Mouse (Mus musculus): ENCODE measurements at regions not wholly inside any gene's neighbourhood (a gene's known extent, or its start where the extent isn't known, plus 50 kb on each side); places are given as distances from the start of the nearest gene placed in this dataset.

DNA sequence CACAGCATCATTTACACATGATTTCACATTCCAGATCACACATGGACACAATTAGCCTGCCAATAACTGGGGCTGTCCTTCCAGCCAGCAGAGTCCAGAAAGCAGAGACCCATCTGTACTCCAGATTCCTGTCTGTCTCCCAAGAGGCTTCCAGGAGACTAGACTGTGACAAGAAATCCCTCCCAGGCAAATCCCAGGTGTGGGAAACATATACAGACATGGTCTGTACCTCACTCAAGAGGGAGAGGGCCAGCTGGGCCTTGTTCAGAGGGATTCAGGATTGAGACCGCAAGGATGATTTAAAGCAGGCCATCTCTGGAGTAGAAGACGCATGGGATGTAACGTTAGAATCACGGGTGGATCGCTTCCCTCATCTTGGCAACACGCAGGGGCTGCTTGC lies 182.7 kb upstream of the Prr30 start:
- no peaks in the 10 kb centered on the region for H3K9me3 ChIP-seq
- no peak overlapping the region for H3K4me3 ChIP-seq
- H3K36me3 ChIP-seq: no peaks in the 10 kb centered on the region
- WGBS: 71% methylated on average over 6 of the region's 6 CpGs
- H3K9ac ChIP-seq: no peak overlapping the region
- no peak overlapping the region for H3K27ac ChIP-seq
- H3K27me3 ChIP-seq: no peaks in the 10 kb centered on the region; the same call in 1 of the 2 replicates
- no peak overlapping the region for H3K4me2 ChIP-seq
- peaks cover 4% of the 10 kb centered on the region; the same call in 1 of the 2 replicates for H3K4me1 ChIP-seq
- ATAC-seq (ENCODE audit: borderline replicate concordance, extremely low read depth, low FRiP score, low TSS enrichment): no peak

DNA sequence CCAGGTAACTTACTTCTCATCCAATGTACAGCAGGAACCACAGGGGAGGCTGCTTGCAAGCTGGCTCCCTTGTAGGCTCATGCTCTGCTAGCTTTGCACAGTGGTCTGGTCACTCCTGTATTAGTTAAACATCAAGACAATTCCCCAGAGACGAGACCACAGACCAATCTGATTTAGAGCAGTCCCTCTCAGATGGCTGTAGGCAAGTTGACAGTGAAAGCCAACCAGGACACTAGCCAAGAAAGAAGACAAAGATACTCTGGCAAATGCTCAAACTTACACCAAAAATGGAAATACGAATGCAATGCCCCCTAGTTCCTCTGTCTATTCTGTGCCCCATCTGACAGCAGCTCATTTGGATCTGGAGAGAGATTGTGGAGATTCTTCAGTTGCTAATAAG lies 181.8 kb upstream of the Prr30 start:
- no peak for ATAC-seq (ENCODE audit: borderline replicate concordance, extremely low read depth, low FRiP score, low TSS enrichment)
- Histone ChIP-seq H3K9ac (no peak overlapping the region), H3K4me3 (no peak overlapping the region), H3K9me3 (no peaks in the 10 kb centered on the region), H3K27me3 (no peaks in the 10 kb centered on the region; the same call in 1 of the 2 replicates), H3K27ac (no peak overlapping the region), H3K4me1 (peaks cover 4% of the 10 kb centered on the region; the same call in 1 of the 2 replicates), H3K4me2 (no peak overlapping the region), H3K36me3 (no peaks in the 10 kb centered on the region)
- WGBS: 36% methylated on average over 2 of the region's 2 CpGs

DNA sequence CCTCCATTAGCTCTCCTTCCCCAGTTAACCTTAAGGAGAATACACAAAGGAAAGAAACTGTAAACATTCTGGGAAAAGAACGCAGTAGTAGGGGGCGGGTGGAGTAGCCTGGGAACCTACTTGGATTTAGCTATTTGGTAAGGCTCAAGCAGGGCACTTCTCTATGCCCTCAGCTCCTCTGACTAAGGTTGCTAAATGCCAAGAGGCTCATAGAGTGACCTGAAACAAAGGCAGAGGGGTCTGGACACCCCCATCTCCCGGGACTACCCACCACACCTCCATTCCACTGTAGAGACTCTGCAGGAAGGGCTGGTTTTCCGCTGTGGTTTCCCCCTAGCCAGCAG lies 179.5 kb upstream of the Prr30 start:
- H3K36me3 ChIP-seq: no peaks in the 10 kb centered on the region
- 0 out of 2 replicates have a peak, but pooled peaks have one; percentile 37 for ATAC-seq (ENCODE audit: borderline replicate concordance, extremely low read depth, low FRiP score, low TSS enrichment)
- H3K4me1 ChIP-seq: peaks cover 4% of the 10 kb centered on the region; the same call in 1 of the 2 replicates
- H3K27me3 ChIP-seq: no peaks in the 10 kb centered on the region; the same call in 1 of the 2 replicates
- H3K4me3 ChIP-seq: 0 out of 2 replicates have a peak overlapping the region, but pooled peaks have one; percentile 27
- 44% methylated on average over 4 of the region's 4 CpGs for WGBS
- H3K27ac ChIP-seq: no peak overlapping the region
- no peak overlapping the region for H3K9ac ChIP-seq
- no peaks in the 10 kb centered on the region for H3K9me3 ChIP-seq
- H3K4me2 ChIP-seq: peak overlapping the region; percentile 60

DNA sequence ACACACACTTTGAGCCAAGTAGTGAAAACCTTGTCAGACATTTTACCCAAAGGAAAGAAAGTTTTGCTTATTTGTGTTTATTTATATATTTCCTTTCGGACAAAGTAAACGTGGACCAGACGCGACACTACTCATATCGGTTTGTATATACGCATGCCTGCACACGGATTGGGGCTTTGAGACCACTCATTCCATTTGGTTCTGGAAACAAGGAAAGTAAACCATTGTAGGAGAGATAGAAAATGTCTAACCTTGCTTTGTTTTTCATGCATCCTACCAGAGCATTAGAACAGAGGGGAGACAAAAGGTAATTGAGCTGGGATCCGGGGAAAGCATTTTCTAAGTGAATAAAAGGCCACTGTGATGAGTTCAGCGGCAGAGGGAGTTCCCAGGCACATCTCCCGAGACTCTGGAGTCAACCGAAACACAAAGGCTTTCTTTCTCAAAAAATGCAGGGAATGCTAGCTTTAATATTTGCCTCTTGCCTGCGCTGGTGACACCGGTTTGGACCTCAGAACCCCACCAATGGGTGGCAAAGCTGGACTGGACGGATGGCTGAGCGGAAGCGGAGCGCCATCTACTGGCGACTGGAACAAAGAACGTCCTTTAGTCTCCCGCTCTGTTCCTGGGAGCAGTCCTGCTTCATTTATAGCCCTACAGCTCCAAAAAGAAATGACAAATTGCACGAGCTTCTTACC lies 179.0 kb upstream of the Prr30 start:
- Histone ChIP-seq H3K36me3 (no peaks in the 10 kb centered on the region), H3K9ac (no peak overlapping the region), H3K27ac (no peak overlapping the region), H3K27me3 (no peaks in the 10 kb centered on the region; the same call in 1 of the 2 replicates), H3K4me3 (peak overlapping the region; percentile 27), H3K4me1 (peaks cover 4% of the 10 kb centered on the region; the same call in 1 of the 2 replicates), H3K9me3 (no peaks in the 10 kb centered on the region), H3K4me2 (peak overlapping the region; percentile 60)
- ATAC-seq (ENCODE audit: borderline replicate concordance, extremely low read depth, low FRiP score, low TSS enrichment): peak; percentile 87; the same call in 1 of the 2 replicates
- WGBS: 14% methylated on average over 21 of the region's 21 CpGs

DNA sequence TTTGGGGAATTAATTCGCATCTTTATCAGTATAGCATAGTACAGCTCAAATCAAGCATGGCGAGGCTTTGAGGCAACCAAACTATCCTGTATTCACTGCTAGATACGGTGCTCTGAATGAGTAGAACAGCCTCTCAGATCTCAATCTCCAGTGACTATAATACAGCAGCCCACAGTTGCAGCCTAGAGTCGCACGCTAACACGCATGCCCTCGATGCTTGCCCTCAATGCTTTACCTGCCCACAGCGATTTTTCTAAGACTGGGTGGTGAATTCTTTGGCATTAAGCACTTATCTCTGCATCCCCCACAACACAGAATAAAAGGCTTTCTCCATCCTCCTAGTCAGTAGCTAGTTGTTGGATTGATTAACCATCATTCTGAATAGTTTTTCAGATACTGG lies 178.4 kb upstream of the Prr30 start:
- no peak for ATAC-seq (ENCODE audit: borderline replicate concordance, extremely low read depth, low FRiP score, low TSS enrichment)

DNA sequence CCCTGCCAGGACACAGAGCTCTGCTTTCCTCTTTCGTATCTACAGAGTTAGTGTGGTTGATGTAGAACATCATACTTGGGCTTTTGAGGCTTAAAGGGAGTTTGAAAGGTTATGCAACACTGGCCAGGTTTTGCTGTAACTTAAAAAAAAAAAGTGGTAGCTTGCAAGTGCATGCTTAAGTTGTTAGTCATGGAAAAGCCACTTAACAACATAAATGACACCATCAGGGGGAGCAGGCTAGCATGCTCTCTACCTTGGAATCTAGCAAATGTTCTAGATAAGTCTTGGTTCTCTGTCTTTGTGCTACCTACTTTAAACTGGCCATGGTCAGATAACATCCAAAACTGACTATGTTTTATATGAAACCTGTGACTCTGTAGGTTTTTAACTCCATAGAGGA lies 176.6 kb upstream of the Prr30 start:
- no peak overlapping the region for H3K27ac ChIP-seq
- no peaks in the 10 kb centered on the region; the same call in 1 of the 2 replicates for H3K27me3 ChIP-seq
- H3K4me2 ChIP-seq: no peak overlapping the region
- no peaks in the 10 kb centered on the region for H3K36me3 ChIP-seq
- no peak overlapping the region for H3K9ac ChIP-seq
- 69% methylated on average over 1 of the region's 1 CpGs for WGBS
- no peak for ATAC-seq (ENCODE audit: borderline replicate concordance, extremely low read depth, low FRiP score, low TSS enrichment)
- no peaks in the 10 kb centered on the region for H3K9me3 ChIP-seq
- peaks cover 1% of the 10 kb centered on the region; the same call in 1 of the 2 replicates for H3K4me1 ChIP-seq
- no peak overlapping the region for H3K4me3 ChIP-seq

More for the DNA sequence above, 178.4 kb upstream of the Prr30 start:
- no peak overlapping the region for H3K9ac ChIP-seq
- H3K4me2 ChIP-seq: peak overlapping the region; percentile 60; the same call in 1 of the 2 replicates
- no peaks in the 10 kb centered on the region for H3K9me3 ChIP-seq
- peaks cover 4% of the 10 kb centered on the region; the same call in 1 of the 2 replicates for H3K4me1 ChIP-seq
- no peaks in the 10 kb centered on the region for H3K36me3 ChIP-seq
- H3K27me3 ChIP-seq: no peaks in the 10 kb centered on the region; the same call in 1 of the 2 replicates
- no peak overlapping the region for H3K4me3 ChIP-seq
- WGBS: 82% methylated on average over 8 of the region's 8 CpGs
- no peak overlapping the region for H3K27ac ChIP-seq

DNA sequence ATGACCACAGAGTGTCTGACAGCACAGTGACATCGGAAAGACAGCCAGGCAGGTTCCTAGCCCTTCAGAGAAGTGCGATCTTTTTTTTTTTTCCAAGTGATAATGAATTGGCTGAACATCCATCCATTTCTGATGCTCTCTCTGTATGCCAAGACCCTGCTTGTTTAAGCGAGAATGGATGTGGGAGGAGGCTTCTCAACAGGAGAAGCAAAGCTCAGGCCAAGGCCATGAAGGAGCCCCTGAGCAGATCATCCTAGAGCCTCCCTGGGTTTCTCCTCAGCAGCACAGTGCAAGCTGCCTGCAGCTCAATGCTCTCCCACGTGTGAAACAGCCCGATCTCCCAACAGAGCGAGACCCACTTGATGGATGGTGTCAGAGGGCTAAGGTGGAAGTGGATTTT lies 175.7 kb upstream of the Prr30 start:
- no peak for ATAC-seq (ENCODE audit: borderline replicate concordance, extremely low read depth, low FRiP score, low TSS enrichment)
- H3K27me3 ChIP-seq: no peaks in the 10 kb centered on the region; the same call in 1 of the 2 replicates

DNA sequence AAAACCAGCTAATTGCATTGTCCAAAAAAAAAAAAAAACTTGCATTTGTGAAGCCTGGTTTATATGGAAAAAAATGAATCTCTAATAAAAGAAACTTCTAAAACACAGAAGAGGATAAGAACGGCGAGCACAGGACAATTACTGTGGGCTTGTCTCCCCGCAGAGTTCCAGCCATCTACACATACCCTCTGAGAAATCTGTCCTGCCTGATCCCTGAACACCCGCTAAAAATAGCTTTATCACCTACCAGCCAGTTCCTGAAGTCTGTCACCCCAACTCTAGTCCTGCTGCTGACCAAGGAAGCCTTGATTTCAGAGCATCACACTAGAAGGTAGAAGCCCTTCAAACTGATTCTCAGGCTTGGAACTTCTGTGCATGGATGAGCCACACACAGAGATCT lies 173.7 kb upstream of the Prr30 start:
- H3K4me2 ChIP-seq: no peak overlapping the region
- ATAC-seq (ENCODE audit: borderline replicate concordance, extremely low read depth, low FRiP score, low TSS enrichment): no peak
- no peaks in the 10 kb centered on the region for H3K36me3 ChIP-seq
- no peaks in the 10 kb centered on the region for H3K4me1 ChIP-seq
- no peak overlapping the region for H3K27ac ChIP-seq
- no peaks in the 10 kb centered on the region; the same call in 1 of the 2 replicates for H3K27me3 ChIP-seq
- H3K4me3 ChIP-seq: no peak overlapping the region
- 85% methylated on average over 4 of the region's 4 CpGs for WGBS
- H3K9me3 ChIP-seq: no peaks in the 10 kb centered on the region
- no peak overlapping the region for H3K9ac ChIP-seq

More for the DNA sequence above, 175.7 kb upstream of the Prr30 start:
- 23% methylated on average over 6 of the region's 6 CpGs for WGBS
- no peaks in the 10 kb centered on the region for H3K4me1 ChIP-seq
- H3K27ac ChIP-seq: no peak overlapping the region
- no peak overlapping the region for H3K4me2 ChIP-seq
- no peaks in the 10 kb centered on the region for H3K9me3 ChIP-seq
- no peaks in the 10 kb centered on the region for H3K36me3 ChIP-seq
- H3K9ac ChIP-seq: no peak overlapping the region
- no peak overlapping the region for H3K4me3 ChIP-seq

DNA sequence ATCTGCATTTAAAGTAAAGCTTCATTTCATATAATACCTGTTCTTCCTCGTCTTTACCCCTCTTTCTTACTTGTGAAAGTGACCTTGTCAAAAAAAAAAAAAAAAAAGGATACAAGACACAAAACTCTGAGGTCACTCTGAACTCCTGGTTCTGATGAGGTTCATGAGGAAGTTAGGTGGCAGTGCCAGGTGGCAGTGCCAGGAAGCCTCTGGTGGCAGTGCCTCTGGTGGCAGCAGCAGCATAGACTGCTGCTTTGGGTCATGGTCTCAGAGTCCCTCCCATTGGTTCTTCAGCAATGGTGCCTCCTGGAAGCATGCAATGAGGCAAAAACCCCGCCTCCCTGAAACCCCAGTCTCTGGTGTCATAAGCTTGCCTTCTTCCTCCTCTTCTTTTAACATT lies 159.7 kb upstream of the Prr30 start:
- Histone ChIP-seq H3K9ac (no peak overlapping the region), H3K4me3 (no peak overlapping the region), H3K36me3 (no peaks in the 10 kb centered on the region), H3K27ac (no peak overlapping the region), H3K9me3 (no peaks in the 10 kb centered on the region), H3K4me1 (no peaks in the 10 kb centered on the region), H3K4me2 (no peak overlapping the region), H3K27me3 (no peaks in the 10 kb centered on the region)
- ATAC-seq (ENCODE audit: borderline replicate concordance, extremely low read depth, low FRiP score, low TSS enrichment): no peak
- WGBS: 52% methylated on average over 2 of the region's 2 CpGs

DNA sequence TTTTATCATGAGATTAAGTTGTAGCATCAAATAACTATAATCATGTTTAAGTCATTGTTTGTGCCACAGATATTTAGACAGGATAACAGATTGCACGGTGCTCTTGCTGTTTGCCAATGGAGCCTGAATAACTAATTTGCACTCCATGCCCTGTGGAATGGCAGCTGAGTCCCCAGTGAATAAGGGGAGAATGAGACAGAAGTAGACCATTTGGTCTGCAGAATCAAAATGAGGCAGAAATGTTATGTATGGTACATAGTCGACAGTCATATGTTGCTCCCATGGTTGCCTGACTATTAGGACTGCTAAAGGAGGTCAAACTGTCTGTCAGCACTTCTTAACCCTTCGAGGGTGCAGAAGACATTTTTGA lies 152.9 kb upstream of the Prr30 start:
- no peak overlapping the region for H3K9ac ChIP-seq
- H3K27me3 ChIP-seq: no peaks in the 10 kb centered on the region
- no peak overlapping the region for H3K27ac ChIP-seq
- no peaks in the 10 kb centered on the region for H3K9me3 ChIP-seq
- no peaks in the 10 kb centered on the region for H3K36me3 ChIP-seq
- ATAC-seq (ENCODE audit: borderline replicate concordance, extremely low read depth, low FRiP score, low TSS enrichment): no peak
- H3K4me2 ChIP-seq: no peak overlapping the region
- WGBS: 27% methylated on average over 3 of the region's 3 CpGs
- H3K4me1 ChIP-seq: no peaks in the 10 kb centered on the region
- H3K4me3 ChIP-seq: no peak overlapping the region

DNA sequence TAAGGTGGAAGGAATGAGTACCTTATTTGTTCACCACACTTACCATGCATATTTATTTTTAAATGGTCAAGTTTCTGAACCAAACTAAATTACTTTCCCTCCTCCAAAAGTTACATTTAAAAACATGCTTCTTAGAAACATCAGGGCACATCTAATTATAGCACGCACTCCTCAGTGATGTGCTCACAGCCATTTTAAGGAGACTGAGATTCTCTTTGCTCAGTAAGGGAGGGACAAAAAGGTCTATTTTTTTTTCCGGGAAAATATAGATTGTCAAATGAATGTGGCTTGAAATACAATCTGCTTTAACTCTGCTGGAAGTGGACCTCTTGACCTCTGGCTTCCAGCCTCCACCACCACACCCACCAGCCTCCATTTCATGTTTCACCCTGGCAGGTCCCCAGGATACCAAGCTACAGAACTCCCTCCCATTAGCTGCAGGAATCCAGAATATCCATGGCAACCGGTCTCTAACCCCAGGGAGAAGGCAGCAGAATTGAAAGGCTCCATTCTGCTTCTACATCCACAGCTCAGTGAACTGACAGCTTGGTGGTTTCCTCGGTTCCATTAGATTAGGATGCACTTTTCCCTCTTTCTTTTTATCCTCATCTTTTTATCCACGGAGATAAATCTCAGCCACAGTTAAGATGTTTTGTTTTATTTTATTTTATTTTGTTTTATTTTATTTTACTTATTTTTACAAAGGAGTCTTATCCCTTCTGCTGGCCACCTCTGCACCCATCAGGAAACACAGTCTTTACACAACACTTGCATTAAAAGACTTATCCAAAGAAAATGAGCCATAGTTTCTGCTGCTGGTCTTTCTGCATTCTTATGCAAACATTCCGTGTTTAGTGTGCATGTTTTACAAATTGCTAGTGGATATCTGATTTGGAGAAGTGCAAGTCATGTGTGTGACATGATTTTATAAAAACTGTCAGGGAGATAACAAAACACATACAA lies 152.2 kb upstream of the Prr30 start:
- H3K4me1 ChIP-seq: no peaks in the 10 kb centered on the region
- H3K4me2 ChIP-seq: no peak overlapping the region
- 0 out of 2 replicates have a peak, but pooled peaks have one; percentile 27 for ATAC-seq (ENCODE audit: borderline replicate concordance, extremely low read depth, low FRiP score, low TSS enrichment)
- H3K27ac ChIP-seq: no peak overlapping the region
- H3K36me3 ChIP-seq: no peaks in the 10 kb centered on the region
- H3K9ac ChIP-seq: no peak overlapping the region
- H3K9me3 ChIP-seq: no peaks in the 10 kb centered on the region
- H3K4me3 ChIP-seq: no peak overlapping the region
- no peaks in the 10 kb centered on the region for H3K27me3 ChIP-seq
- 28% methylated on average over 6 of the region's 6 CpGs for WGBS

DNA sequence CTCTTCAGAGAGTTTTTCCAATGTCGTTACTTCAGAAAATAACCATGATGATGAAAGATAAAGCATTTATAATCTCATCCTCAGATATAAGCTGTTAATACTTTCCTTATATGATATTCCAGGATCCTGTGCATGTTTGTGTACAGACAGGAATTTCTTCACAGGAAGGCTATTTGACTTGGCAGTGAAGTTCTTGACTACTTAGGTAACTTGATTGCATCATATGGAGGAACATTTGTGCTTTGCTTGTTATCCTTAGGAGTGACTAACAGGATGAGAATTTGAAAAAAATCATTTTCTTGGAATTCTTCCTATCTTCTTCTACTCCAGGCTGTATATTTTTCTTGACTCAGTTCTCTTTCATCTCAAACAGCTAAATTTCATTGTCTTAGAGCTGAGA lies 140.2 kb upstream of the Prr30 start:
- WGBS: 82% methylated on average over 1 of the region's 1 CpGs
- no peak for ATAC-seq (ENCODE audit: borderline replicate concordance, extremely low read depth, low FRiP score, low TSS enrichment)
- Histone ChIP-seq H3K4me1 (no peaks in the 10 kb centered on the region), H3K36me3 (no peaks in the 10 kb centered on the region), H3K9me3 (no peaks in the 10 kb centered on the region), H3K9ac (no peak overlapping the region), H3K27me3 (no peaks in the 10 kb centered on the region), H3K4me3 (no peak overlapping the region), H3K27ac (no peak overlapping the region), H3K4me2 (no peak overlapping the region)

Data from lung, embryonic 15.5 days (tissue).